Mouse (Mus musculus) midbrain, embryonic 15.5 days (tissue): ENCODE data around the gene Zfp57. TPM values are rescaled to one million over a fixed set of nuclear protein-coding genes. Genes with fewer than 3 reads are reported as not detected.
A peak's percentile ranks its signal among the peaks of the same experiment; 100 is the strongest.

ENCODE experiments used
- ATAC-seq: fragments of 200-750 bp; cut with Nextera tagmentation; replicated peaks from 2 replicates; pipeline ENCODE4 v1.8.0; 2017; ENCODE audit warnings: moderate TSS enrichment
- H3K27ac ChIP-seq: fragments of 300-500 bp; sonication (generic); 2 replicates; pipeline ENCODE4 v1.5.1; 2015; ENCODE audit warnings: mild to moderate bottlenecking, inconsistent platforms
- H3K27me3 ChIP-seq: fragments of 300-500 bp; sonication (generic); replicated peaks from 2 replicates; pipeline ENCODE4 v1.6.1; 2015; ENCODE audit warnings: inconsistent platforms
- H3K36me3 ChIP-seq: fragments of 300-500 bp; sonication (generic); replicated peaks from 2 replicates; pipeline ENCODE4 v1.6.1; 2015; ENCODE audit warnings: inconsistent platforms
- H3K4me1 ChIP-seq: fragments of 300-500 bp; sonication (generic); 2 replicates; pipeline ENCODE4 v1.6.1; 2015; ENCODE audit warnings: inconsistent platforms
- H3K4me2 ChIP-seq: fragments of 300-500 bp; sonication (generic); 2 replicates; pipeline ENCODE4 v1.6.1; 2015; ENCODE audit warnings: inconsistent platforms, mild to moderate bottlenecking, moderate library complexity
- H3K4me3 ChIP-seq: fragments of 300-500 bp; sonication (generic); 2 replicates; pipeline ENCODE4 v1.5.1; 2015; ENCODE audit warnings: mild to moderate bottlenecking, inconsistent platforms
- H3K9ac ChIP-seq: fragments of 300-500 bp; sonication (generic); 2 replicates; pipeline ENCODE4 v1.6.1; 2015; ENCODE audit warnings: mild to moderate bottlenecking, inconsistent platforms
- H3K9me3 ChIP-seq: fragments of 300-500 bp; sonication (generic); 2 replicates; pipeline ENCODE4 v1.6.1; 2016; ENCODE audit warnings: inconsistent platforms
- WGBS: fragments of 180-500 bp; shearing (Covaris S2); methylation state at CpG from one replicate; pipeline ENCODE4 v1.1.7; 2015; ENCODE audit warnings: mixed read lengths; 5-methylcytosine and 5-hydroxymethylcytosine counted together
- polyA plus RNA-seq: library from polyadenylated mRNA; unstranded; fragments of >200 nt; fragmentation: Nextera tagmentation; extraction: Ambion mirVana; gene quantifications from 2 replicates; pipeline ENCODE4 v1.2.1, GENCODE M21; 2015

Zfp57 gene
- polyA plus RNA-seq: 289 and 324 TPM in 2 replicates

- peaks cover 22% of the 10 kb centered on the region for H3K4me1 ChIP-seq
- peak within 1 kb of the TSS; percentile 93 for H3K4me3 ChIP-seq
- peak within 1 kb of the TSS; percentile 98 for H3K27ac ChIP-seq
- H3K4me2 ChIP-seq: peak within 1 kb of the TSS; percentile 65
- H3K9ac ChIP-seq: no peak within 1 kb of the TSS
- 93% methylated on average over 7 of the region's 7 CpGs for whole genome bisulfite sequencing
- ATAC-seq: no peak
- H3K9me3 ChIP-seq: no peaks in the 10 kb centered on the region
- no peaks in the 10 kb centered on the region for H3K27me3 ChIP-seq
- no peaks in the 10 kb centered on the region; the same call in 1 of the 2 replicates for H3K36me3 ChIP-seq
These were observed at the start of gene Zfp57 for GRCm38 (mm10) chr17:37000863-37001262. Gene Zfp57 (plus strand): TSS chr17:37001163.

GRCm38 (mm10) chr17:36952631-36953030 is 48.3 kb upstream of the Zfp57 start:
- H3K27ac ChIP-seq: no peak overlapping the region
- WGBS: 92% methylated on average over 2 of the region's 2 CpGs
- H3K4me2 ChIP-seq: no peak overlapping the region
- ATAC-seq: no peak
- no peak overlapping the region for H3K9ac ChIP-seq
- H3K4me1 ChIP-seq: peaks cover 32% of the 10 kb centered on the region
- no peak overlapping the region for H3K4me3 ChIP-seq
- no peaks in the 10 kb centered on the region for H3K27me3 ChIP-seq
- peaks cover 18% of the 10 kb centered on the region for H3K36me3 ChIP-seq
- H3K9me3 ChIP-seq: no peaks in the 10 kb centered on the region

- ATAC-seq: no peak
- Histone ChIP-seq H3K9me3 (no peaks in the 10 kb centered on the region), H3K27ac (no peak overlapping the region), H3K27me3 (no peaks in the 10 kb centered on the region), H3K4me2 (no peak overlapping the region), H3K4me1 (peaks cover 32% of the 10 kb centered on the region), H3K36me3 (peaks cover 18% of the 10 kb centered on the region), H3K9ac (no peak overlapping the region), H3K4me3 (no peak overlapping the region)
- WGBS: 91% methylated on average over 1 of the region's 1 CpGs
These were observed 47.9 kb upstream of the Zfp57 start for GRCm38 (mm10) chr17:36953062-36953461.

GRCm38 (mm10) chr17:36957999-36958743 is 42.8 kb upstream of the Zfp57 start, which contains the start of the genes Znrd1 and Znrd1as:
Gene Znrd1 (minus strand): TSS chr17:36958559.
Gene Znrd1as (plus strand): TSS chr17:36958592.
- H3K36me3 ChIP-seq: peaks cover 10% of the 10 kb centered on the region; the same call in 1 of the 2 replicates
- H3K4me2 ChIP-seq: peak within 1 kb of the TSS; percentile 84
- no peaks in the 10 kb centered on the region for H3K27me3 ChIP-seq
- ATAC-seq: peak; percentile 97
- WGBS: under 1% methylated on average over 46 of the region's 46 CpGs
- peak within 1 kb of the TSS; percentile 67 for H3K4me3 ChIP-seq
- H3K27ac ChIP-seq: peak within 1 kb of the TSS; percentile 80
- no peaks in the 10 kb centered on the region for H3K9me3 ChIP-seq
- peaks cover 27% of the 10 kb centered on the region for H3K4me1 ChIP-seq
- peak within 1 kb of the TSS; percentile 66 for H3K9ac ChIP-seq

- Histone ChIP-seq H3K4me1 (peaks cover 27% of the 10 kb centered on the region), H3K36me3 (peaks cover 10% of the 10 kb centered on the region; the same call in 1 of the 2 replicates), H3K9ac (peak overlapping the region; percentile 55), H3K27me3 (no peaks in the 10 kb centered on the region), H3K27ac (peak overlapping the region; percentile 70), H3K4me3 (peak overlapping the region; percentile 67), H3K4me2 (peak overlapping the region; percentile 84), H3K9me3 (no peaks in the 10 kb centered on the region)
- WGBS: 12% methylated on average over 12 of the region's 12 CpGs
- ATAC-seq: peak; percentile 15
These were observed 42.1 kb upstream of the Zfp57 start for GRCm38 (mm10) chr17:36958884-36959283.

- peaks cover 7% of the 10 kb centered on the region; the same call in 1 of the 2 replicates for H3K36me3 ChIP-seq
- H3K4me2 ChIP-seq: no peak overlapping the region
- peaks cover 24% of the 10 kb centered on the region for H3K4me1 ChIP-seq
- no peak for ATAC-seq
- no peaks in the 10 kb centered on the region for H3K9me3 ChIP-seq
- H3K9ac ChIP-seq: no peak overlapping the region
- WGBS: 85% methylated on average over 1 of the region's 1 CpGs
- H3K27me3 ChIP-seq: no peaks in the 10 kb centered on the region
- H3K27ac ChIP-seq: no peak overlapping the region
- no peak overlapping the region for H3K4me3 ChIP-seq
These were observed 39.8 kb upstream of the Zfp57 start for GRCm38 (mm10) chr17:36961125-36961524.

GRCm38 (mm10) chr17:36966875-36967274 is 34.1 kb upstream of the Zfp57 start:
- H3K9me3 ChIP-seq: no peaks in the 10 kb centered on the region
- no peak overlapping the region for H3K27ac ChIP-seq
- no peak overlapping the region for H3K4me3 ChIP-seq
- WGBS: 90% methylated on average over 1 of the region's 1 CpGs
- no peaks in the 10 kb centered on the region for H3K36me3 ChIP-seq
- no peaks in the 10 kb centered on the region for H3K4me1 ChIP-seq
- H3K27me3 ChIP-seq: no peaks in the 10 kb centered on the region
- no peak for ATAC-seq
- no peak overlapping the region for H3K4me2 ChIP-seq
- H3K9ac ChIP-seq: no peak overlapping the region

GRCm38 (mm10) chr17:36970316-36970890 is 30.6 kb upstream of the Zfp57 start:
- 87% methylated on average over 14 of the region's 14 CpGs for WGBS
- Histone ChIP-seq H3K9me3 (no peaks in the 10 kb centered on the region), H3K4me2 (no peak overlapping the region), H3K27me3 (no peaks in the 10 kb centered on the region), H3K4me1 (no peaks in the 10 kb centered on the region), H3K9ac (no peak overlapping the region), H3K36me3 (no peaks in the 10 kb centered on the region), H3K4me3 (no peak overlapping the region), H3K27ac (no peak overlapping the region)
- ATAC-seq: no peak

GRCm38 (mm10) chr17:36971172-36971850 is 29.7 kb upstream of the Zfp57 start:
- WGBS: 86% methylated on average over 6 of the region's 6 CpGs
- ATAC-seq: no peak

GRCm38 (mm10) chr17:36972791-36973190 is 28.2 kb upstream of the Zfp57 start:
- Histone ChIP-seq H3K36me3 (no peaks in the 10 kb centered on the region), H3K4me3 (no peak overlapping the region), H3K9ac (no peak overlapping the region), H3K9me3 (no peaks in the 10 kb centered on the region), H3K27me3 (no peaks in the 10 kb centered on the region), H3K4me2 (no peak overlapping the region), H3K4me1 (no peaks in the 10 kb centered on the region), H3K27ac (no peak overlapping the region)
- ATAC-seq: no peak
- WGBS: 88% methylated on average over 3 of the region's 3 CpGs

More at GRCm38 (mm10) chr17:36971172-36971850, 29.7 kb upstream of the Zfp57 start:
- H3K4me1 ChIP-seq: no peaks in the 10 kb centered on the region
- H3K9me3 ChIP-seq: no peaks in the 10 kb centered on the region
- no peaks in the 10 kb centered on the region for H3K36me3 ChIP-seq
- H3K9ac ChIP-seq: no peak overlapping the region
- H3K4me2 ChIP-seq: no peak overlapping the region
- no peak overlapping the region for H3K4me3 ChIP-seq
- H3K27ac ChIP-seq: no peak overlapping the region
- no peaks in the 10 kb centered on the region for H3K27me3 ChIP-seq

GRCm38 (mm10) chr17:36973271-36973787 is 27.6 kb upstream of the Zfp57 start:
- no peaks in the 10 kb centered on the region for H3K27me3 ChIP-seq
- H3K27ac ChIP-seq: no peak overlapping the region
- H3K4me1 ChIP-seq: no peaks in the 10 kb centered on the region
- no peaks in the 10 kb centered on the region for H3K9me3 ChIP-seq
- no peaks in the 10 kb centered on the region for H3K36me3 ChIP-seq
- no peak overlapping the region for H3K4me2 ChIP-seq
- no peak overlapping the region for H3K9ac ChIP-seq
- no peak for ATAC-seq
- no peak overlapping the region for H3K4me3 ChIP-seq
- WGBS: 71% methylated on average over 8 of the region's 8 CpGs

GRCm38 (mm10) chr17:36981221-36981813 is 19.6 kb upstream of the Zfp57 start, which contains the start of gene 2410137M14Rik:
Gene 2410137M14Rik (minus strand): TSS chr17:36981237.
- Histone ChIP-seq H3K4me3 (no peak within 1 kb of the TSS), H3K27me3 (0 out of 2 replicates have a peak, but pooled peaks cover 3% of the 10 kb centered on the region), H3K27ac (no peak within 1 kb of the TSS), H3K9ac (no peak within 1 kb of the TSS), H3K9me3 (no peaks in the 10 kb centered on the region), H3K36me3 (no peaks in the 10 kb centered on the region), H3K4me1 (no peaks in the 10 kb centered on the region), H3K4me2 (no peak within 1 kb of the TSS)
- WGBS: 15% methylated on average over 18 of the region's 18 CpGs
- ATAC-seq: peak; percentile 58; the same call in 1 of the 2 replicates
